Mouse (Mus musculus) large intestine, adult 2 months (tissue): ENCODE results near the gene Cpn2. TPM values are rescaled to one million over a fixed set of nuclear protein-coding genes. Genes with fewer than 3 reads are reported as not detected.

Source experiments
- DNase-seq: peaks from one replicate; pipeline ENCODE4 v3.0.0-alpha.2; 2012; ENCODE audit warnings: low read depth, low spot score
- WGBS: fragments of 180-500 bp; shearing (Covaris S2); methylation state at CpG from one replicate; pipeline ENCODE4 v1.1.7; 2018; 5-methylcytosine and 5-hydroxymethylcytosine counted together
- polyA plus RNA-seq: library from polyadenylated mRNA; depleted of rRNA; stranded (reverse); fragments of >200 nt; gene quantifications from 2 replicates; pipeline ENCODE4 v1.2.3, GENCODE M21; 2012; rRNA removed

Gene Cpn2
- 0.38 and 0.44 TPM in 2 replicates for polyA plus RNA-seq

DNA sequence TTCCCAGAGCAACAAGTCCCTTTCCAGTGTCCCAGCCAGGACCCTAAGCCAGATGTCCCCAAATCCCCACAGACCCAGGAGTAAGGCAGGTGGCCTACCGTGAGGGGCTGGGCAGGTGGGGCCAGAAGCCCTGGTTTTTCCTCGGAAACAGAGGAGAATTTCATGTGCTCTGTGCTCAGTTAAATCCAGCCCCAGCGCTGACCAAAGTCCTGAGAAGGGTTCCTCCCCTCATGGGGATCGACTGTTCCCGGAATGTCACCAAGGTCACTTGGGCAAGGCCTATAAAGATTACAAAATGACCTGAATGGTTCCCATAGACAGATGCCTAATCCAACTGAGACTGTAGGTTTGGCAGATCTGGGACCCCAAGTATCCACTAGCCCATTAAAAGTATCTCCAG is at the start of gene Cpn2:
Cpn2 (minus strand) TSS at position 141 of the 400 bp plus-strand sequence.
- 35% methylated on average over 5 of the region's 5 CpGs for WGBS
- DNase-seq = no peak

DNA sequence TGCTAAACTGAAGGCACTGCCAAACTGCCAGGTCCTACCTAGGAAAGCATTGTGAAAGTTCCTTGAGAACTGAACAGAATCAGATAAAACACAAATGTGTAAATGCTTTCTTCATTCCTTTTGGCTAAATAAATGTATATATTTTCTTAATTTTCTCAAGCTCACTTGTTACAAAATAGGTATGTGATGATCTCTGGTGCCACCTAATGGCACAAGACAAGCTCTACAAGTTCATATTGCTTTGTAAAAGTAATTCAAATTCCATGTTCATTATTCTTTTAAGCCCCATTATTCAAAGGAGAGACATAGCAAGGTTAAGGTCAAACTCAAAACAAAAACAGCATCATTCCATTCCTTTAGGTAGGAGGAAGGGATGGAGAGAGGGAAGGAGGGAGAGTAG is 46.9 kb upstream of the Cpn2 start:
- DNase-seq = no peak

DNA sequence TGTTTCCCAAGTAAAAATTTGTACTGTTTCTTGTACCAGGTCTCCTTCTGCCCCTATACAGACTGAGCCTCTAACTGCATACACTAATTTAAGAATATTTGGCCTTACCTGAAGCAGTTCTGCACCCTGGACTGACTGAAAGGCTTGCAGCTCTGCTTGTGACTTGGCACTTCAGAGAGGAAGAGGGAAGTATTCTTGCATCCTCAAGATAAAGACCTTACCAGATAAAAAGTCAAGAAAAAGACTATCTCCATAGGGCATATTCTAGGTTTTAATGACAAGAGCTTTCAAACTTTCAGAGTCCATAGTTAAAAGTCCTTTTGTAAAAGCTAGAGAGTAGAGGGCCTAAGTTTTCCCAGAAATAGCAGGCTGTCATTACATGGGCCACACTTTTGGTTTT is 43.3 kb upstream of the Cpn2 start, which contains the start of gene Gp5:
Gp5 (minus strand) TSS at position 133 of the 400 bp plus-strand sequence.
- no peak for DNase-seq

DNA sequence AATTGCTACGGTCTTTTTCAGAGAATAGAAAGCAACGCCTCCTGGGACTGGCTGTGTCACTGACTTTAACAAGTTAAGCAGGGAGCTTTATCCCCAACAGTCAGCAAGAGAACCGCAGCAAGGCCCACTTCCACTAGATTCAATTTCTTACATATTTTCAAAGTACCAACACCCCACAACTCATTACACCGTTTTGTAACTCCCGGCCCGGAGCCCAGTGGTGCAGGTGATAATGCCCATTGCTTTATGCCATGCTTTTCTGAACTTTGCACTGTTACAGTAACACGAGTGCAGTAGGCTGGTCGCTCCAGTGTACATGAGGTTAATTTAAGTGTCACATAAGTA is 42.8 kb upstream of the Cpn2 start:
- no peak for DNase-seq
- WGBS = 34% methylated on average over 8 of the region's 8 CpGs

DNA sequence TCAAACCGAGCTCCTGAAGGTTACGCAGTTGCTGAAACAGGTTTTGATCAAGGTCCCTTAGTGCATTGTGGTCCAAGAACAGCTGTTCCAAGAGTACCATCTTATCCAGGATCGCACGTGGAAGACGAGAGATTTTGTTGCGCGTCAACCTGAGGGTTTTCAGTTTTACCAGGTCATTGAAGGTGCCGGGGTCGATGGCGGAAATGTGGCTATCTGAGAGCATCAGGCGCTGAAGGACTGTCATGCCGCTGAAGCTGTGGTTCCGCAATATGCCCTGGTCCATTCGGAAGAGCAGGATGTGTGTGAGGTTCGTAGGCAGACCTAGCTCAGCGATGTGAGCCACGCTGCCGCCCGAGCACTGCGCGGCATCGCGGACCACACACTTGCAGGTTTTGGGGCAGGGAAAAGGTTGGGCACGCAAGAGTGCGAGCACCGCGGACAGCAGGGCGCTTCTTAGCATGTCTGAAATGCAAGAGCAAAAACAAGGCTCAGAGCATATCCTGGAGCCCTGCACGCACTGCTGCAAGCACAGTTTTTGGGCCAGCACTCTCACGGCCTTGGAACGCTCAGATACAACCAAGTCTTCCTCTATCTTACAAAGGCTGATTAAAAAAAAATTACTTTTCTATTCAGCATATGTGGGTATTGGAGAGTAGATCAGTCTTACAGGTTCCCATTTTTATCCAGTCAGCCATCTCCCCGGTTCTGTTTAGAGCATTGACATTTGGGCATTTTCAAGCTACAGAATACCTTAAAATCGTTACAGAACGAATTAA is 42.3 kb upstream of the Cpn2 start:
- 8% methylated on average over 34 of the region's 34 CpGs for WGBS
- no peak for DNase-seq

DNA sequence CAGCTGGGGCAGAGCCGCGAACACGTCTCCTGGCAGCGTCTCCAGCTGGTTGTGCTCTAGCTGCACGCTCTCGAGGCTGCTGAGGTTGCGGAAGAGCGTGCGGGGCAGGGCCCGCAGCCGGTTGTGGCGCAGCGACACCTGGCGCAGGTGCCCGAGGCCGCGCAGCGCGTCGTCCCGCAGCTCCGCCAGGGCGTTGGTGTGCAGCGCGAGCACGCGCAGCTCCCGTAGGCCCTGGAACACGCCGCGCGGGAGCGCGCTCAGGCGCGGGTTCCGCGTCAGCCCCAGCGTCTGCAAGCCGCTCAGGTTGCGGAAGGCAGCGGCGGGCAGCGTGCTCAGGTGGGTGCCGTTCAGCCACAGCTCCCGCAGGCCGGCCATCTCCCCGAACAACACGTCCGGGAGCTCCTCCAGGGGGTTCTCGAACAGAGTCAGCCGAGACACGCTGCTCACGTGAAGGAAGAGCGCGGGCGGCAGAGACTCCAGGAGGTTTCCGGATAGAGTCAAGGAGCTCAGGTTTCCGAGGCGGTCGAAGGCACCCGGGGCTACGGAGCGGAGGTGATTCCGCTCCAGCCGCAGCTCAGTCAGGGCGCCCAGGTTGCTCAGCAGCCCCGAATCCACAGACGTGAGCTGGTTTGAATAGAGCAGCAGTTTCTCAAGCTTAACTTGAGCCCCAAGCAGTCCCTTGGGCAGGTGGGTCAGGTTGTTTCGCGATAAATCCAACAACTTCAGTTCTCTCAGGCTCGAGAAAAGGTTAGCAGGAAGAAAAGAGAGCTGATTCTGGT is 41.5 kb upstream of the Cpn2 start:
- DNase-seq = no peak
- WGBS = 2% methylated on average over 72 of the region's 72 CpGs

DNA sequence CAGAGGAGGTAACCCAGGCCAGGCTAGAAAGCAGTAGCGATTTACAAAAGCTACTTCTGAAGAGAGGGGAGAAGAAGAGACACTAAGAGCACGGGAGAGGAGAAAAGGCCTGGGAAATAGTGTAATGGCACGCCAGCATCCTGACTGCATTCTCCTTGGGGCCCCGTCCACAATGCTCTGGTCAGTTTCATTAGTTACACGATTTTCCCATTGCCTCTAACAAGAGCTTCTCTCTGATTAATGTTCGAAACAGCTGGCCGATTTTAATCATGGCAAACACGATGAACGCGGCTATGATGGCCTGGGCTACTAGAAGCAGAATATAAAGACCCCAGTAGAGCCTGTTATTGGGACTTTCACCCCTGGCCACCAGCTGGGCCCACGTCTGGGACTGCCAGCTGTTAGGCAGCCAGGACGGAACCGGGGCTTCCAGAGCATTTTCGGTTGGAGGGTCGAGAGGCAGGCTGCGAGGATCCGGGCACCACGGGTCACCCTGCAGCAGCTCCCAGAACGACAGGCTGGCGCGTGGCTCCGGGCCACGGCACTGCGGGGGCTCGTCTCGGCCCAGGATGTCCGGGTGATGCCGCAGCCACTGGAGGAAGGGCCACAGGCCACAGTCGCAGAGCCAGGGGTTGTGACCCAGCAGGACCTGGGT is 40.8 kb upstream of the Cpn2 start:
- DNase-seq = no peak
- 31% methylated on average over 29 of the region's 29 CpGs for WGBS

DNA sequence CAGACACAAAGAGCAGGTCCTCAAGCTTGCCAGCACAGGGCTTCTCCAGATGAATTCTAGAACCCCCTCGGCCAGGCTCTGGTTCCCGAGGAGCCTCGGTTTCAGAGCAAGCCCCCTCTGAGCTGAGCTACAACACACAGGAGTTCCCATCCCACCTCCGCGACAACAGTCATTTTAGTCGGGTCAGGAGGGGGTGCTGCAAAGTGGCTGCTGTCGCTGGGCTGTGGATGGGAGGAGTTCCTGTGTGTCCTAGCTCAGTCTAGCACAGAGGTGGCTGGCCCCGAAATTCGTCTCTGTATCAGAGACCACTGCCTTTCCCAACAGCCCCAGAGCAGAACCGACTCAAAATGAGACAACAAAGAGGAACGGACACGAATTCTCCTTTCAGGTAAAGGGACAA is 40.0 kb upstream of the Cpn2 start:
- DNase-seq = no peak
- WGBS = 70% methylated on average over 12 of the region's 12 CpGs

DNA sequence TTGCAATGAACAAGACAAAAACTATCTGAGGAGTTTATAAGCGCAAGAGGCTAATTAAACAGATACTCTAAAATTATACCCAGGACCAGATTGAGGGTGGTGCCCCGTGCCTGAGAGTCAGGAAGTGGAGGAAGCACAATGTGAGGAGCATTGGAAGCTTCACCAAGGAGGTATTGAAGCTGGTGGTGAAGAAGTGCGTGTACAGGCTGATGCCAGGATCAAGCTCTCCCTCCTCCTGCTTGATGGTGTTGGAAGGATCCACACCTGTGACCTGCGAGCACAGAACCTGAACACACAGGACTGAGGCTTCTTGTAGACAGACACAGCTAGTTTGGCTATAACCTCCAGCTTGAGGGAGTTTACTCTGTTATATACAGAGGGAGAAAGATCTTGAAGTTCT is 38.8 kb upstream of the Cpn2 start:
- no peak for DNase-seq
- 82% methylated on average over 4 of the region's 4 CpGs for WGBS

DNA sequence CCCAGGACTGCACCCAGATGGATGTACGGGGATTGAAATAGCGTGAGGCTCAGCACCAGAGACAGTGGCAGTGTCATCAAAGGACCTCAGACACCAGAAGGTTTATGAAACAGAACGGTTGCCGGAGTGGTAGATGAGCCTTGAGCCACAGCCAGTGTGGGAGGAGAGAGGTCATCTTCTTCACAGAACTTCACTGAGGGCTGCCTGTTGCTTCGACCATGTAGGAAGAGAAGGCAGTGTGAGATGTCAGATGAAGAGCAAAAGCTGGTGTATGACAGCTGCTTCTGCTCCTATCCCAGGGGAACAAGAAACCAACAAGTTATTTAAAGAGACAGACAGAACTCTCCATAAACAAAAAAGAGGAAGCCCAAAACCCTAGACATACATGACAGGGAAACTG is 36.9 kb upstream of the Cpn2 start:
- no peak for DNase-seq
- WGBS = 54% methylated on average over 5 of the region's 5 CpGs

DNA sequence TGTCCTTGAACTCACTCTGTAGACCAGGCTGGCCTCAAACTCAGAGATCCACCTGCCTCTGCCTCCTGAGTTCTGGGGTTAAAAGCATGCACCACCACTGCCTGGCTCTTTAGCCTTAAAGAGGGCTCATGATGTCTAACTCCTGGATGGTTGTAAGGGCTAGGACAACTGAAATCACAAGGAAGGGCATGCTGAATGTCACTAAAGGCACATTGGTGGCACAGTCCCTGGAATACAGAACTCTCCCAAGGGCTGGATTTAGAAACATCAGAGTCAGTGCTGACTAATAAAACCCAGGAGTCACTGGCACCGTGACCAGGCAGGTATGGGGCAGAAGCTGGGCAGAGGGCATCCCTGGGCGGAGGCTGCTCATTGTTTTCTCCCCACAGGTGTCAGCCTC is 36.1 kb upstream of the Cpn2 start:
- 43% methylated on average over 2 of the region's 2 CpGs for whole genome bisulfite sequencing
- DNase-seq = no peak

DNA sequence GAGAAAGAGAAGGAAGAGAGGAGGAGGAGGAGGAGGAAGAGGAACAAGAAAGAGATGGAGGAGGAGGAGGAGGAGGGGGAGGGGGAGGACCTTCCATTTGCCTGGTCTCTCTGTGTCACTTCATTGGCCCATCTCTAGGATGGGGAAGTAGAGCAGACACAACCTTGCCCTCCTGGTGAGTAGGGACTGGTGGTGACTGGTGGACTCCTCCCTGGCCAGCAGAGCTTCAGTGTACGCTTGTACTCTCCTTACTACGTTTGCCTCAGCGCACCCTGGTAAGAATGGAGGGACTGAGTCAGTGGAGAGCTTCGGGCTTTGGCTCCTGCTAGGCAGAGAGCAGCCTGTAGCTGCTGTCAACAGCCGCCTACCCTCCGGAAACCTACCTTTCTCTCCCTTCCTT is 35.4 kb upstream of the Cpn2 start:
- no peak for DNase-seq
- WGBS = 79% methylated on average over 6 of the region's 6 CpGs

DNA sequence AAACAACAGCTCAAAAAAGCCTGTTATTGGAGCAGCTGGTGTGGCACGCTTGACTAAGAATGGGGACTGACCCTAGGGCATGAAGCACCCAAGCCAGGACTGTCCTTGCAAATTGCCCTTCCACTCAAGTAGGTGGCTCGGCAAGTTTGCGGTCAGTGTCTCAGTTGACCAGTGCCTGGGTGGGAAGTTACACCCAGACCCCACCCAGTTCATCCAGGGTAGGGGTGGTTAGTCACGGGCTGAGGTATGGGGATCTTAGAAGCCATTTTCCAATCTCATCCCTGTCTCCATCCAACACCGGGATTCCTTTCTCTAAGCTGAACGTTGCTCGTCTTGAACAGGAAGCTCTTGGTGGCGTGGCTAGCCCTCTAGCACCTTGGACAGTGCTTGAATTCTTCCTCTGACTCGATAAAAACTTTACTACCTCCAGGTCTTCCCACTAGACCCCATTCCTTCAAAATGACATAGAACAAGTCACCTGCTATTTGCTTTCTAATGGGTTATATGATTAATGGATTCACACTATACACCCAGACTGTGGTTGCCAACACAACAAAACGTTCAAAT is 32.5 kb upstream of the Cpn2 start:
- no peak for DNase-seq
- 54% methylated on average over 10 of the region's 10 CpGs for WGBS

DNA sequence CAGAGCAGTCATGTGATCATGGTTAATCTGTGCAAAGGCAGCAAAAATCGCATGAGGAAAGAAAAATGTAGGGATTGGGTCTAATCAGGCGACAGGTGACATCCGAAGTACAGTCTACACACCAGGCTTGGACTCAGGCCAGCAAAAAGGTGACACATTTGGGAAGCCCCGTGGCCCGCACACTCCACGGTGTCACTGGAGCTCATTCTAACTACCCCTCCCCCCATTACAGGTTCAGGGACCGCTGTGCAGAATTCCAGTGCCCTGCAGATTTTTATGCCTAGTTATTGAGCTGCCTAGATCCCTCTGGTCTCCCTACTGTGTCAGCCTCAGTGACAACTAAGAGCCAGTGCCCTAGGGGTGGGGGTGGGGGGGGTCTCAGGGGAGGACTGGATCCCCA is 30.2 kb upstream of the Cpn2 start:
- no peak for DNase-seq
- 73% methylated on average over 7 of the region's 7 CpGs for WGBS

DNA sequence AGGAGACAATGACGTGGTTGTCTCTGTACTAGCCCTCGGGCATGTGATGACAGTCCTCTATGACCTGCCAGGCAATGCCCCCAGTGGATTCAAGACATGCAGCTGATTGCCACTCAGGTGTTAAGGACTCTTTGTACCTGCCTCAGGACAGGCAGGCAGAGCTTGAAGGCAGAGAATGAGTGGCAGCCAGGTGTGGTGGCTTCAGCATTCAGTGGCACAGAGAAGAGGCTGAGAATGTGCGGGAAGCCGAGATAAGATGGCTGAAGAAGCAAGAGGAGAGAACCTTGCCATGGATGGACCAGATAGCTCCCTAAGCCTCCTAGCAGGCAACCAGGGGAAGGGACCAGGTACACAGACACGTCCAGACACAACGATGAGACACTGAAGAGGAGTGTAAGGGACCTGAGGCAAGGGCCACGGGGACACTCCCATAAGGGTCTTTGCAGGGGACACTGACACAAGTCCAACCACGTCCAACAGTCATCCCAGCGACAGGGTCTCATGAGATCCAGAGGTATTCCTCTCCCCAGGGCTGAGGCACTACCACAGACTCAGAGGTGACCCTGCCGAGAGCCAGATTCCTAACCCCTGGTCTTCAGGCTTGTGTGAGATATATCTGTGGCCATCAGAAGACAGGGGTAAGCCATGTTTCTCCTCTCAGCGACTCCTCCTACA is 29.4 kb upstream of the Cpn2 start:
- WGBS = 83% methylated on average over 11 of the region's 11 CpGs
- DNase-seq = no peak

DNA sequence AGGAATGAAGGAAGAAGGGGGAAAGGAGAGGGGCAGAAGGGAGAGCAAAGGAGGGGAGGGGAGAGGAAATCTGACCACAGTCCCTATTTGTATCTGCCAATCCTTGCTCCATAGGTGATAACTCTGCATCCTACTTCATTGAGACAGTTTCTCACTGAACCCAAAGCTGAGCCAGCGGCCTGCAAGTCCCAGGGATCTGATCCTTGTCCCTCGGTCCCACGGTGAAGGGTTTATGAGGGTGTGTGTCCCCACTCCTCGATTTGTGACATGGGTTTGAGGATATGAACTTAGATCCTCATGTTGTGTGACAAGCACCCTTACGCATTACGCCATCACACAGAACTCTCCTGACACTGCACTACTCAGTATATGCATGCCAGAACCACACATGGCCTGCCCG is 27.8 kb upstream of the Cpn2 start:
- no peak for DNase-seq
- 87% methylated on average over 7 of the region's 7 CpGs for WGBS

DNA sequence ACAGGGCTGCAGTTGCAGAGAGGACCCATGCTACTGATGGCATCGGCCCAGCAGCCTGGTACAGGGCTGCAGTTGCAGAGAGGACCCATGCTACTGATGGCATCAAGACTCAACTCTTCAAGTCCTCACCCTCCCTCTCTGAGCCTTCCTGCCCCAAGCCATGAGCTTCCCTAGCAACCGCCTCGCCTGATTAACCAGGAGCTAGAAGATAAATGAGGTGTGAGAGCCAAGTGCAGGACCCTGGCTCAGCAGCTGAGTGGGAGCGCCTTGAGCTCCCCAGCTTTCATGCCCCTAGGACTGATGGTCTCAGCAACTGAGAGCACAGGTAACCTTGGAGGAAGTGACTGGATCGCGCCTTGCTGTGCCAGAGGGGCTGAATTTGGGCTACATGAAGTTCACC is 23.1 kb upstream of the Cpn2 start:
- 84% methylated on average over 6 of the region's 6 CpGs for WGBS
- no peak for DNase-seq

DNA sequence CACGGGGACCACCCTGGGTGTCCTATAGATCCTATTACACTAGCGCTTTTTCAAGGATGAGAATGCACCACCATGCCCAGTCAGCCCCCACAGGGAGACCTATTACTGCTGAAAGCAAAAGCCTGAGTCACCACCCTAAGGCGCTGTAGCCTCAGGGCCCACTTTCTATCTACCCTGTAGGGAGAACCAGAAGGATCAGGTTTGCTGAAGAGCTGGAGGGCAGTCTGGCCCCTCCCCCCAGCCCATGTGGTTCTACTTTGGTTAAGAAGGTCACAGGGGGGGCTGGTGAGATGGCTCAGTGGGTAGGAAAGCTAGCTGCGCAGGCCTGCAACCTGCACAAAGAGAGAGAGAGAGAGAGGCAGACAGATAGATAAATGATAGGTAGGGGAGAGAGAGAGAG is 18.4 kb upstream of the Cpn2 start:
- no peak for DNase-seq
- WGBS = 81% methylated on average over 4 of the region's 4 CpGs

DNA sequence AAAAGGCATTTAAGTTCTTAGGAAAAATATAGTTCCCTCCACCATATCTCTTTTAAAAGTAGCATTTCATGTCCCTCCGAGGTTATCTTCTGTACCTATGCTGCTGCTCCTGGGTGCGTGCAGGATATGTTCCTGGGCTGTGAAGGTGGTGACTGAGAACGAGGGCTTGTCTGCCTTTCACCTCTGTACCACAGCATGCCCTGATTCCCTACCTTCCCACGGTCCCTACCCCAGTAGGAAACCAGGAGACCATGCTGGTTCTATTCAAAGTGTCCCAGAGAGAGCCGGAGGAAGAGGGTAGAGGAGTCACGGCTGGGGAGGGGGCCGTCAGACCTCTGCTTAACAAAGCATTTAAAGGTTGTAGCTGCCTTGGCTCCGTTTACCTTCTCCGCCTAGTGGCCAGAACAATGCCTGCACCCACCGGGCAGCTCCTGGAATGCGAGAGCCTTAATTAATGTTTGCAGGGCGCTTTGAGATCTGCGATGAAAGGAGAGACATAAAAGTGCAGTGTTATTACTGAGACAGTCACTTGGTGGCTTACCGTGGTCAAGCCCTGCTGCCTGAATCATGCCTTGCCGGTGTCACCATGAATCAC is 16.5 kb upstream of the Cpn2 start:
- DNase-seq = no peak
- 4% methylated on average over 15 of the region's 15 CpGs for WGBS
